Mouse (Mus musculus) stomach, postnatal 0 days (tissue): ENCODE results near the gene Pip4k2c. TPM values are rescaled to one million over a fixed set of nuclear protein-coding genes. Genes with fewer than 3 reads are reported as not detected.

Experiments
- ATAC-seq: fragments of 200-750 bp; cut with Nextera tagmentation; 2 replicates; pipeline ENCODE4 v1.8.0; 2017; ENCODE audit not compliant: low FRiP score, low TSS enrichment
- DNase-seq: peaks from one replicate; pipeline ENCODE4 v3.0.0-alpha.2; 2016; ENCODE audit warnings: low spot score
- H3K27ac ChIP-seq: fragments of 300-500 bp; sonication (generic); replicated peaks from 2 replicates; pipeline ENCODE4 v1.5.1; 2014; ENCODE audit warnings: mild to moderate bottlenecking, control low read depth
- H3K27me3 ChIP-seq: fragments of 300-500 bp; sonication (generic); 2 replicates; pipeline ENCODE4 v1.6.1; 2014; ENCODE audit warnings: low read length; ENCODE audit not compliant: control insufficient read depth, insufficient read depth
- H3K36me3 ChIP-seq: fragments of 300-500 bp; sonication (generic); 2 replicates; pipeline ENCODE4 v1.6.1; 2014; ENCODE audit warnings: low read length, mixed read lengths; ENCODE audit not compliant: control insufficient read depth, insufficient read depth
- H3K4me1 ChIP-seq: fragments of 300-500 bp; sonication (generic); replicated peaks from 2 replicates; pipeline ENCODE4 v1.6.1; 2014; ENCODE audit warnings: antibody characterized with exemption; ENCODE audit not compliant: control insufficient read depth, insufficient read depth
- H3K4me2 ChIP-seq: fragments of 300-500 bp; sonication (generic); replicated peaks from 2 replicates; pipeline ENCODE4 v1.6.1; 2014; ENCODE audit warnings: low read depth, mild to moderate bottlenecking, control low read depth, moderate library complexity
- H3K4me3 ChIP-seq: fragments of 300-500 bp; sonication (generic); 2 replicates; pipeline ENCODE4 v1.5.1; 2014; ENCODE audit warnings: low read depth, low read length, control low read depth
- H3K9ac ChIP-seq: fragments of 300-500 bp; sonication (generic); 2 replicates; pipeline ENCODE4 v1.6.1; 2014; ENCODE audit warnings: mild to moderate bottlenecking, low read length, control low read depth, mixed read lengths
- H3K9me3 ChIP-seq: fragments of 300-500 bp; sonication (generic); 2 replicates; pipeline ENCODE4 v1.6.1; 2016; ENCODE audit warnings: low read length; ENCODE audit not compliant: control insufficient read depth
- CTCF ChIP-seq: IDR thresholded peaks from 2 replicates; pipeline ENCODE4 v1.5.1; 2016; ENCODE audit warnings: antibody characterized with exemption, low read depth, mild to moderate bottlenecking, moderate library complexity
- EP300 ChIP-seq: optimal IDR thresholded peaks from 2 replicates; pipeline ENCODE3; 2016; ENCODE audit warnings: antibody characterized with exemption
- WGBS: fragments of 180-500 bp; shearing (Covaris S2); extraction: QIAGEN DNeasy Blood & Tissue Kit; methylation state at CpG from one replicate; pipeline ENCODE4 v1.1.7; 2014; 5-methylcytosine and 5-hydroxymethylcytosine counted together
- polyA plus RNA-seq: library from polyadenylated mRNA; unstranded; fragments of >200 nt; fragmentation: Nextera tagmentation; extraction: Ambion mirVana; gene quantifications from 2 replicates; pipeline ENCODE4 v1.2.1, GENCODE M21; 2015

The Pip4k2c gene
- polyA plus RNA-seq, 1 experiment from 2014 or later = 23.2 TPM

- ATAC-seq = no peak
- Histone ChIP-seq H3K27ac (no peak overlapping the region), H3K9me3 (no peaks in the 10 kb centered on the region), H3K36me3 (no peaks in the 10 kb centered on the region), H3K4me3 (no peak overlapping the region), H3K4me1 (0 out of 2 replicates have a peak, but pooled peaks cover 4% of the 10 kb centered on the region), H3K9ac (no peak overlapping the region), H3K27me3 (no peaks in the 10 kb centered on the region), H3K4me2 (no peak overlapping the region)
- 70% methylated on average over 3 of the region's 3 CpGs for WGBS
- no peak for TF ChIP-seq CTCF
- TF ChIP-seq EP300 = no peak
- no peak for DNase-seq
Measured at GRCm38 (mm10) chr10:127160728-127161127, 50.7 kb downstream of the Pip4k2c start.

GRCm38 (mm10) chr10:127160081-127160480, 51.3 kb downstream of the Pip4k2c start:
- H3K9me3 ChIP-seq = no peaks in the 10 kb centered on the region
- WGBS = 77% methylated on average over 9 of the region's 9 CpGs

GRCm38 (mm10) chr10:127158471-127158870, 52.9 kb downstream of the Pip4k2c start:
- DNase-seq (no peak), ATAC-seq (no peak)
- H3K9me3 ChIP-seq = no peaks in the 10 kb centered on the region
- no peaks in the 10 kb centered on the region for H3K36me3 ChIP-seq
- no peak overlapping the region for H3K4me3 ChIP-seq
- no peak overlapping the region for H3K4me2 ChIP-seq
- TF ChIP-seq EP300 = no peak
- no peak for TF ChIP-seq CTCF
- WGBS = 63% methylated on average over 3 of the region's 3 CpGs
- no peak overlapping the region for H3K9ac ChIP-seq
- no peak overlapping the region for H3K27ac ChIP-seq
- H3K4me1 ChIP-seq = no peaks in the 10 kb centered on the region
- H3K27me3 ChIP-seq = no peaks in the 10 kb centered on the region

More at GRCm38 (mm10) chr10:127160081-127160480, 51.3 kb downstream of the Pip4k2c start:
- no peak overlapping the region for H3K9ac ChIP-seq
- H3K27ac ChIP-seq = no peak overlapping the region
- H3K27me3 ChIP-seq = no peaks in the 10 kb centered on the region
- H3K4me3 ChIP-seq = no peak overlapping the region
- no peak for ATAC-seq
- H3K4me1 ChIP-seq = no peaks in the 10 kb centered on the region
- DNase-seq = no peak
- H3K36me3 ChIP-seq = no peaks in the 10 kb centered on the region
- TF ChIP-seq CTCF (no peak), EP300 (no peak)
- no peak overlapping the region for H3K4me2 ChIP-seq

- DNase-seq (no peak), ATAC-seq (no peak)
- Histone ChIP-seq H3K9ac (no peak overlapping the region), H3K27ac (peak overlapping the region; percentile 45; the same call in 1 of the 2 replicates), H3K36me3 (no peaks in the 10 kb centered on the region), H3K4me1 (no peaks in the 10 kb centered on the region), H3K27me3 (no peaks in the 10 kb centered on the region), H3K4me2 (no peak overlapping the region), H3K9me3 (no peaks in the 10 kb centered on the region), H3K4me3 (no peak overlapping the region)
- WGBS = 38% methylated on average over 1 of the region's 1 CpGs
- TF ChIP-seq EP300 (no peak), CTCF (no peak)
Measured at GRCm38 (mm10) chr10:127156511-127156910, 54.9 kb downstream of the Pip4k2c start.

GRCm38 (mm10) chr10:127156089-127156488, 55.3 kb downstream of the Pip4k2c start:
- ATAC-seq (peak; percentile 71), DNase-seq (no peak)
- no peak overlapping the region for H3K9ac ChIP-seq
- no peaks in the 10 kb centered on the region for H3K27me3 ChIP-seq
- WGBS = 56% methylated on average over 1 of the region's 1 CpGs
- no peak for TF ChIP-seq CTCF
- TF ChIP-seq EP300 = no peak
- no peak overlapping the region for H3K4me3 ChIP-seq
- H3K4me1 ChIP-seq = no peaks in the 10 kb centered on the region
- no peak overlapping the region for H3K4me2 ChIP-seq
- H3K9me3 ChIP-seq = no peaks in the 10 kb centered on the region
- H3K27ac ChIP-seq = peak overlapping the region; percentile 65; the same call in 1 of the 2 replicates
- H3K36me3 ChIP-seq = no peaks in the 10 kb centered on the region

- Histone ChIP-seq H3K9me3 (no peaks in the 10 kb centered on the region), H3K27me3 (no peaks in the 10 kb centered on the region), H3K4me2 (no peak overlapping the region), H3K4me1 (no peaks in the 10 kb centered on the region), H3K36me3 (no peaks in the 10 kb centered on the region), H3K27ac (no peak overlapping the region), H3K9ac (no peak overlapping the region), H3K4me3 (no peak overlapping the region)
- no peak for TF ChIP-seq CTCF
- no peak for TF ChIP-seq EP300
- DNase-seq (no peak), ATAC-seq (no peak)
- 85% methylated on average over 5 of the region's 5 CpGs for WGBS
Measured at GRCm38 (mm10) chr10:127154652-127155051, 56.7 kb downstream of the Pip4k2c start.
